Mouse (Mus musculus) naive thymus-derived CD4-positive, alpha-beta T cell, adult 2 months (primary cell): Measurements from ENCODE around the gene Tbc1d30.

Experiments used
- DNase-seq: peaks from one replicate; pipeline ENCODE4 v3.0.0-alpha.2; 2011; ENCODE audit warnings: low read depth

The Tbc1d30 gene

GRCm38 (mm10) chr10:121351066-121351581 lies at the start of gene Tbc1d30:
Tbc1d30 (minus strand) TSS chr10:121351278.
- peak; percentile 36 for DNase-seq

- DNase-seq: no peak
Measured at GRCm38 (mm10) chr10:121398599-121398998, 47.5 kb upstream of the Tbc1d30 start.

GRCm38 (mm10) chr10:121395542-121396176 lies 44.6 kb upstream of the Tbc1d30 start:
- DNase-seq: no peak

GRCm38 (mm10) chr10:121394789-121395325 lies 43.8 kb upstream of the Tbc1d30 start:
- no peak for DNase-seq

- DNase-seq: no peak
Measured at GRCm38 (mm10) chr10:121394270-121394669, 43.2 kb upstream of the Tbc1d30 start.

- DNase-seq: no peak
Measured at GRCm38 (mm10) chr10:121391901-121392300, 40.8 kb upstream of the Tbc1d30 start.

GRCm38 (mm10) chr10:121390602-121391001 lies 39.5 kb upstream of the Tbc1d30 start:
- no peak for DNase-seq

- no peak for DNase-seq
Measured at GRCm38 (mm10) chr10:121386347-121386746, 35.3 kb upstream of the Tbc1d30 start.

GRCm38 (mm10) chr10:121385695-121386094 lies 34.6 kb upstream of the Tbc1d30 start:
- DNase-seq: no peak

GRCm38 (mm10) chr10:121384710-121385109 lies 33.6 kb upstream of the Tbc1d30 start:
- no peak for DNase-seq

- DNase-seq: no peak
Measured at GRCm38 (mm10) chr10:121381280-121381679, 30.2 kb upstream of the Tbc1d30 start.

- DNase-seq: no peak
Measured at GRCm38 (mm10) chr10:121379387-121379786, 28.3 kb upstream of the Tbc1d30 start.

- DNase-seq: no peak
Measured at GRCm38 (mm10) chr10:121376530-121377271, 25.6 kb upstream of the Tbc1d30 start.

- no peak for DNase-seq
Measured at GRCm38 (mm10) chr10:121375649-121376493, 24.8 kb upstream of the Tbc1d30 start.

GRCm38 (mm10) chr10:121374693-121375620 lies 23.9 kb upstream of the Tbc1d30 start:
- no peak for DNase-seq

GRCm38 (mm10) chr10:121374013-121374412 lies 22.9 kb upstream of the Tbc1d30 start:
- no peak for DNase-seq

- no peak for DNase-seq
Measured at GRCm38 (mm10) chr10:121370777-121371176, 19.7 kb upstream of the Tbc1d30 start.

- no peak for DNase-seq
Measured at GRCm38 (mm10) chr10:121368783-121369465, 17.8 kb upstream of the Tbc1d30 start.

- DNase-seq: no peak
Measured at GRCm38 (mm10) chr10:121367780-121368179, 16.7 kb upstream of the Tbc1d30 start.

- no peak for DNase-seq
Measured at GRCm38 (mm10) chr10:121367271-121367670, 16.2 kb upstream of the Tbc1d30 start.
